Mouse (Mus musculus) embryonic facial prominence, embryonic 15.5 days (tissue): Measurements from ENCODE around the gene Camk1. TPM values are rescaled to one million over a fixed set of nuclear protein-coding genes. Genes with fewer than 3 reads are reported as not detected.
A peak's percentile ranks its signal among the peaks of the same experiment; 100 is the strongest.

Source experiments
- ATAC-seq: fragments of 200-750 bp; cut with Nextera tagmentation; 2 replicates; pipeline ENCODE4 v1.8.0; 2017; ENCODE audit warnings: low read depth, moderate TSS enrichment; ENCODE audit not compliant: insufficient number of reproducible peaks, low FRiP score, low TSS enrichment
- H3K27ac ChIP-seq: fragments of 300-500 bp; sonication (generic); replicated peaks from 2 replicates; pipeline ENCODE4 v1.5.1; 2015; ENCODE audit warnings: mild to moderate bottlenecking, inconsistent platforms
- H3K27me3 ChIP-seq: fragments of 300-500 bp; sonication (generic); 2 replicates; pipeline ENCODE4 v1.6.1; 2015; ENCODE audit warnings: inconsistent platforms
- H3K36me3 ChIP-seq: fragments of 300-500 bp; sonication (generic); 2 replicates; pipeline ENCODE4 v1.6.1; 2015; ENCODE audit warnings: mild to moderate bottlenecking, inconsistent platforms
- H3K4me1 ChIP-seq: fragments of 300-500 bp; sonication (generic); 2 replicates; pipeline ENCODE4 v1.6.1; 2015; ENCODE audit warnings: inconsistent platforms
- H3K4me2 ChIP-seq: fragments of 300-500 bp; sonication (generic); replicated peaks from 2 replicates; pipeline ENCODE4 v1.6.1; 2015; ENCODE audit warnings: mild to moderate bottlenecking, inconsistent platforms
- H3K4me3 ChIP-seq: fragments of 300-500 bp; sonication (generic); replicated peaks from 2 replicates; pipeline ENCODE4 v1.5.1; 2015; ENCODE audit warnings: mild to moderate bottlenecking, inconsistent platforms
- H3K9ac ChIP-seq: fragments of 300-500 bp; sonication (generic); 2 replicates; pipeline ENCODE4 v1.6.1; 2015; ENCODE audit warnings: inconsistent platforms
- H3K9me3 ChIP-seq: fragments of 300-500 bp; sonication (generic); replicated peaks from 2 replicates; pipeline ENCODE4 v1.6.1; 2016; ENCODE audit warnings: inconsistent platforms
- WGBS: fragments of 180-500 bp; shearing (Covaris S2); methylation state at CpG from one replicate; pipeline ENCODE4 v1.1.7; 2015; 5-methylcytosine and 5-hydroxymethylcytosine counted together
- polyA plus RNA-seq: library from polyadenylated mRNA; unstranded; fragments of >200 nt; fragmentation: Nextera tagmentation; extraction: Ambion mirVana; gene quantifications from 2 replicates; pipeline ENCODE4 v1.2.1, GENCODE M21; 2015

The Camk1 gene
- polyA plus RNA-seq, 1 experiment from 2014 or later: 101 TPM

DNA sequence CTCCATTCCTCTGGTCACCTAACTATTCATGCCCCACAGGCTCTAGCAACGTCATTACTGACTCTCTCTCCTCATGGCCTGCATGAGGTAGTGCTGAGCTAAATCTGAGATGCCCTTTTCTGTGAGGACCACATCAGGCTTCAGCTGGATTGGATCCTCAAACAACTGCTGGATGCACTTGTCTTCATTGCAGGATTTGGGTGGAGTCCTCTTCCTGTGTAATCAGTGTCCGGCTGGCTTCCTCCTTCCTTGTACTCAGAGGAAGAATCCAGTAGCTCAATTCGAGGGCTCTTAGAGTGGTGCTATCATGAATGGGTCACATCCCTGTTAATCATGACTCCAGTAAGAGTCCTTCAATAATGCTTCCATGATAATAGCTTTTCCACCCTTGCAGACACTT lies 9.9 kb upstream of the Camk1 start:
- 75% methylated on average over 3 of the region's 3 CpGs for WGBS

DNA sequence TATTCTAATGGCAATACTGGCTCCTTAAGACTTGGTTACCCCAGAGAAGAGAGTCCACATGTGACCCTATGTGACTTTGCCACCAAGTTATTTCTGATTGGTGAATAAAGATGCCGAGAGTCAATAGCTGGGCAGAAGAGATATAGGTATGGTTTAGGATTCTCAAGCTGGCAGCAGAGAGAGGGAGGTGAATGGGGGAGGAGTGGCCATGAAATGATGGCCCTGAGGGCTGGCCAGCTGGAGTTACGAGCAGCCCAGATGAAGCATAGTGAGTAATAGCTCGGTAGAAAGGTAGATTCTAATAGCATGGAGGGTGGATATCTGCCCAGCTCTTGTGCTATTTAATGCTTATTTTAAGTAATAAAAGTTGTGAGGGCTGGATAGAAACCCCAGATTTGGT lies 9.0 kb upstream of the Camk1 start:
- no peak for ATAC-seq
- Histone ChIP-seq H3K27ac (no peak overlapping the region), H3K9me3 (no peaks in the 10 kb centered on the region), H3K9ac (no peak overlapping the region), H3K36me3 (no peaks in the 10 kb centered on the region), H3K4me3 (no peak overlapping the region), H3K4me2 (no peak overlapping the region), H3K27me3 (no peaks in the 10 kb centered on the region), H3K4me1 (no peaks in the 10 kb centered on the region)
- WGBS: 58% methylated on average over 3 of the region's 3 CpGs

More for the DNA sequence above, 9.9 kb upstream of the Camk1 start:
- H3K27ac ChIP-seq: no peak overlapping the region
- H3K4me1 ChIP-seq: no peaks in the 10 kb centered on the region
- no peak for ATAC-seq
- no peaks in the 10 kb centered on the region for H3K9me3 ChIP-seq
- no peaks in the 10 kb centered on the region for H3K27me3 ChIP-seq
- H3K9ac ChIP-seq: no peak overlapping the region
- H3K4me2 ChIP-seq: no peak overlapping the region
- H3K4me3 ChIP-seq: no peak overlapping the region
- no peaks in the 10 kb centered on the region for H3K36me3 ChIP-seq

DNA sequence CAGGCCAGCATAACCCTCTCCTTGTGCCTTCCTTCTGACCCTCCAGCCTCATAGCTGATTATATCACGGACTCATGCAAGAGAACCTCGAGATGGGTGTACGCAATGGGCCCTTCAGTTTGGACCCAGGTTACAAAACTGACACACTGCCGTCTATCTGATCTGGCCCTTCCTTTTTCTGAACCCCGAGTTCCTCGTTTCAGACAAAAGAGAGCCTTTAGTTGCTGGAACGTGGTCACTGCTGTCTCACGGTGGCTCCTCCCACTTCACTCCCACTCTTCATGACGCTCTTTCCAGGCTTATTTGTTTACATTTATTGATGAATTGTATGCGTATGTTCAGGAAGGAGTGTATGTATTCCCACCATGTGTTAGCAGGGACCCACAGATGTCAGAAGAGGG lies 7.9 kb upstream of the Camk1 start:
- H3K9me3 ChIP-seq: no peaks in the 10 kb centered on the region
- ATAC-seq: no peak
- no peak overlapping the region for H3K9ac ChIP-seq
- no peak overlapping the region for H3K4me2 ChIP-seq
- no peaks in the 10 kb centered on the region for H3K4me1 ChIP-seq
- H3K4me3 ChIP-seq: no peak overlapping the region
- no peaks in the 10 kb centered on the region for H3K36me3 ChIP-seq
- 54% methylated on average over 10 of the region's 10 CpGs for WGBS
- H3K27ac ChIP-seq: no peak overlapping the region
- no peaks in the 10 kb centered on the region for H3K27me3 ChIP-seq

DNA sequence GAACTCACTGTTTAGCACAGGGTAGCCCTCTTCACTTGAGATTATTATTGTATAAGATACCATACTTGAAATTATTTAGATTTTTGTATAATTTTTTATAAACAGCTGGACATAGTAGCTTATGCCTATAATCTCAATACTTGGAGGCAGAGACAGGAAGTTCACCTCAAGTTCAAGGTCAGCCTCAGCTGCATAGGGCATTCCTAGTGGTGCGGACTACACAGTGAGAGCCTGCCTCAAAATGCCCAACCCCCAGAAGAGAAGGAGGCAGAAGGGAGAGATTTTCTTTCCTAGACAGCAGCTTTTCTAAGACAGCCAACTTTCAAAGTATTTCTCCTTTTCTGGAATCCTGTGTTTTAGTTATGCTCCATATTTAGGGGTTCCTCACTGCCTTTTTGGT lies 7.4 kb upstream of the Camk1 start:
- 73% methylated on average over 1 of the region's 1 CpGs for WGBS
- Histone ChIP-seq H3K9ac (no peak overlapping the region), H3K9me3 (no peaks in the 10 kb centered on the region), H3K4me2 (no peak overlapping the region), H3K27ac (no peak overlapping the region), H3K36me3 (no peaks in the 10 kb centered on the region), H3K4me3 (no peak overlapping the region), H3K4me1 (no peaks in the 10 kb centered on the region), H3K27me3 (no peaks in the 10 kb centered on the region)
- ATAC-seq: no peak

GRCm38 (mm10) chr6:113350538-113350937 lies 6.8 kb upstream of the Camk1 start:
- no peak overlapping the region for H3K4me3 ChIP-seq
- no peak overlapping the region for H3K4me2 ChIP-seq
- H3K9me3 ChIP-seq: no peaks in the 10 kb centered on the region
- H3K27me3 ChIP-seq: no peaks in the 10 kb centered on the region
- H3K36me3 ChIP-seq: no peaks in the 10 kb centered on the region
- H3K27ac ChIP-seq: no peak overlapping the region
- ATAC-seq: no peak
- H3K4me1 ChIP-seq: no peaks in the 10 kb centered on the region
- H3K9ac ChIP-seq: no peak overlapping the region

GRCm38 (mm10) chr6:113346897-113347296 lies 3.1 kb upstream of the Camk1 start:
- ATAC-seq: no peak
- Histone ChIP-seq H3K36me3 (no peaks in the 10 kb centered on the region), H3K27me3 (no peaks in the 10 kb centered on the region), H3K4me3 (no peak overlapping the region), H3K27ac (no peak overlapping the region), H3K4me1 (peaks cover 22% of the 10 kb centered on the region), H3K9me3 (no peaks in the 10 kb centered on the region), H3K9ac (no peak overlapping the region), H3K4me2 (no peak overlapping the region)
- WGBS: 81% methylated on average over 4 of the region's 4 CpGs

- Histone ChIP-seq H3K9me3 (no peaks in the 10 kb centered on the region), H3K27me3 (no peaks in the 10 kb centered on the region), H3K4me2 (peak overlapping the region; percentile 61), H3K27ac (peak overlapping the region; percentile 24; the same call in 1 of the 2 replicates), H3K9ac (0 out of 2 replicates have a peak overlapping the region, but pooled peaks have one; percentile 78), H3K4me3 (peak overlapping the region; percentile 64), H3K36me3 (peaks cover 15% of the 10 kb centered on the region), H3K4me1 (peaks cover 26% of the 10 kb centered on the region)
- WGBS: 47% methylated on average over 2 of the region's 2 CpGs
- no peak for ATAC-seq
Observed at GRCm38 (mm10) chr6:113344321-113344720, 537 bp upstream of the Camk1 start.

DNA sequence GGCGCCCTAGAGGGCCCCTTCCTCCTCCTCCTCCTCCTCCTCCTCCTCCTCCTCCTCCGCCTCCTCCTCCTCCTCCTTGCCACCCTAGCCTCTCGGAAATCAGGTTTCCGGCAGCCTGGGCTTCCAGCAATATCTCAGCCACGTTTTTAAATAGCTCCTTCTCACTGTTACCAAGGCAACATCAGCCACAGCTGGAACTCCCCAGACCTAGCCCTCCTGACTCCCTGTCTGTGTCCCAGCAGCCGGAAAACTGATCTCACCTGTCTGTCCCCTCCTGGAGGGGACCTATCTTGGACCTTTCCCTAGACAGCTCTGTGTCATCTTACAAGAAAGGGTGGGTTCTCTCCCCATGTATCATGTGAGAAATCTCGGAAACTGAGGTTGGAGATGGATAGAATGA lies 1.5 kb downstream of the Camk1 start:
- peak overlapping the region; percentile 64; the same call in 1 of the 2 replicates for H3K4me3 ChIP-seq
- H3K36me3 ChIP-seq: peaks cover 35% of the 10 kb centered on the region
- ATAC-seq: no peak
- no peaks in the 10 kb centered on the region for H3K27me3 ChIP-seq
- H3K4me1 ChIP-seq: peaks cover 26% of the 10 kb centered on the region
- no peak overlapping the region for H3K9ac ChIP-seq
- peak overlapping the region; percentile 61 for H3K4me2 ChIP-seq
- H3K27ac ChIP-seq: no peak overlapping the region
- no peaks in the 10 kb centered on the region for H3K9me3 ChIP-seq
- 34% methylated on average over 4 of the region's 7 CpGs for WGBS

- Histone ChIP-seq H3K27me3 (no peaks in the 10 kb centered on the region), H3K4me3 (no peak overlapping the region), H3K4me1 (peaks cover 26% of the 10 kb centered on the region), H3K36me3 (peaks cover 35% of the 10 kb centered on the region), H3K27ac (no peak overlapping the region), H3K9me3 (no peaks in the 10 kb centered on the region), H3K9ac (no peak overlapping the region), H3K4me2 (no peak overlapping the region)
- 84% methylated on average over 6 of the region's 6 CpGs for WGBS
- no peak for ATAC-seq
Observed at GRCm38 (mm10) chr6:113341574-113341973, 2.2 kb downstream of the Camk1 start.

GRCm38 (mm10) chr6:113336852-113337620 lies 6.7 kb downstream of the Camk1 start:
- Histone ChIP-seq H3K4me3 (no peak overlapping the region), H3K27me3 (no peaks in the 10 kb centered on the region), H3K36me3 (peaks cover 71% of the 10 kb centered on the region), H3K9me3 (no peaks in the 10 kb centered on the region), H3K27ac (no peak overlapping the region), H3K4me1 (peaks cover 10% of the 10 kb centered on the region; the same call in 1 of the 2 replicates), H3K4me2 (no peak overlapping the region), H3K9ac (no peak overlapping the region)
- 63% methylated on average over 8 of the region's 8 CpGs for WGBS
- no peak for ATAC-seq

- Histone ChIP-seq H3K36me3 (peaks cover 74% of the 10 kb centered on the region), H3K27ac (no peak overlapping the region), H3K4me3 (no peak overlapping the region), H3K4me1 (peaks cover 4% of the 10 kb centered on the region; the same call in 1 of the 2 replicates), H3K9me3 (no peaks in the 10 kb centered on the region), H3K9ac (no peak overlapping the region), H3K27me3 (no peaks in the 10 kb centered on the region), H3K4me2 (no peak overlapping the region)
- 83% methylated on average over 6 of the region's 6 CpGs for WGBS
- ATAC-seq: no peak
Observed at GRCm38 (mm10) chr6:113334216-113334615, 9.6 kb downstream of the Camk1 start.
